Mouse (Mus musculus) neural tube, embryonic 13.5 days (tissue): ENCODE measurements around the gene Zfp385c. TPM values are rescaled to one million over a fixed set of nuclear protein-coding genes. Genes with fewer than 3 reads are reported as not detected.

Source experiments
- ATAC-seq: fragments of 200-750 bp; cut with Nextera tagmentation; 2 replicates; pipeline ENCODE4 v1.8.0; 2017; ENCODE audit warnings: low read depth, mild to moderate bottlenecking, moderate TSS enrichment, moderate library complexity
- H3K27ac ChIP-seq: fragments of 300-500 bp; sonication (generic); replicated peaks from 2 replicates; pipeline ENCODE4 v1.5.1; 2015; ENCODE audit warnings: moderate library complexity, mild to moderate bottlenecking, inconsistent platforms
- H3K27me3 ChIP-seq: fragments of 300-500 bp; sonication (generic); 2 replicates; pipeline ENCODE4 v1.6.1; 2015; ENCODE audit warnings: mild to moderate bottlenecking, inconsistent platforms
- H3K36me3 ChIP-seq: fragments of 300-500 bp; sonication (generic); 2 replicates; pipeline ENCODE4 v1.6.1; 2015; ENCODE audit warnings: mild to moderate bottlenecking, inconsistent platforms
- H3K4me1 ChIP-seq: fragments of 300-500 bp; sonication (generic); replicated peaks from 2 replicates; pipeline ENCODE4 v1.6.1; 2015; ENCODE audit warnings: inconsistent platforms
- H3K4me2 ChIP-seq: fragments of 300-500 bp; sonication (generic); 2 replicates; pipeline ENCODE4 v1.6.1; 2015; ENCODE audit warnings: inconsistent platforms, mild to moderate bottlenecking, moderate library complexity
- H3K4me3 ChIP-seq: fragments of 300-500 bp; sonication (generic); 2 replicates; pipeline ENCODE4 v1.5.1; 2015; ENCODE audit warnings: mild to moderate bottlenecking, inconsistent platforms
- H3K9ac ChIP-seq: fragments of 300-500 bp; sonication (generic); 2 replicates; pipeline ENCODE4 v1.6.1; 2015; ENCODE audit warnings: moderate library complexity, mild to moderate bottlenecking, inconsistent platforms
- H3K9me3 ChIP-seq: fragments of 300-500 bp; sonication (generic); 2 replicates; pipeline ENCODE4 v1.6.1; 2016; ENCODE audit warnings: inconsistent platforms
- WGBS: fragments of 180-500 bp; shearing (Covaris S2); methylation state at CpG from one replicate; pipeline ENCODE4 v1.1.7; 2015; 5-methylcytosine and 5-hydroxymethylcytosine counted together
- polyA plus RNA-seq: library from polyadenylated mRNA; unstranded; fragments of >200 nt; fragmentation: Nextera tagmentation; extraction: Ambion mirVana; gene quantifications from 2 replicates; pipeline ENCODE4 v1.2.1, GENCODE M21; 2015

Zfp385c gene
- polyA plus RNA-seq, 1 experiment from 2014 or later: 0.21 TPM

DNA sequence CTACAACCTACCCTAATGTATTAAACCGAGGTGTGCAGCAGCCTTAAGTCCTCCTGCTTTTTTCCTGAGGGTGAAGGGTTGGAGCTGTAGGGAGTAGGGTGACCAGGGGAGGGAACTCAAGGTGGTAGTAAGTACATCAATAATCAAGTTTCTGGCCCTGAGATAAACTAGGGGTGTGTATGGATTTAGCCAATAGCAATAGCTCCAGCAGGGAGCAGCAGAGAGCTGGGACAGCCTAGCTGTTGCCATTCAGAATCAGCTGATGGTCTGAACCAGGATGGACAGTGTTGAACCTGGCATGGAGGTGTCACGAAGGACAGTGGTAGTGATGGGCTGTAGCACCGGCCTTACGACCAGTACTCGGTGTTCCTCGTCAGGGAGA is 22.3 kb upstream of the Zfp385c start:
- Histone ChIP-seq H3K9me3 (no peaks in the 10 kb centered on the region), H3K4me3 (no peak overlapping the region), H3K36me3 (peaks cover 58% of the 10 kb centered on the region), H3K4me1 (peaks cover 28% of the 10 kb centered on the region), H3K9ac (0 out of 2 replicates have a peak overlapping the region, but pooled peaks have one; percentile 63), H3K27ac (peak overlapping the region; percentile 14; the same call in 1 of the 2 replicates), H3K4me2 (peak overlapping the region; percentile 43; the same call in 1 of the 2 replicates), H3K27me3 (no peaks in the 10 kb centered on the region)
- 47% methylated on average over 6 of the region's 6 CpGs for WGBS
- ATAC-seq: no peak

DNA sequence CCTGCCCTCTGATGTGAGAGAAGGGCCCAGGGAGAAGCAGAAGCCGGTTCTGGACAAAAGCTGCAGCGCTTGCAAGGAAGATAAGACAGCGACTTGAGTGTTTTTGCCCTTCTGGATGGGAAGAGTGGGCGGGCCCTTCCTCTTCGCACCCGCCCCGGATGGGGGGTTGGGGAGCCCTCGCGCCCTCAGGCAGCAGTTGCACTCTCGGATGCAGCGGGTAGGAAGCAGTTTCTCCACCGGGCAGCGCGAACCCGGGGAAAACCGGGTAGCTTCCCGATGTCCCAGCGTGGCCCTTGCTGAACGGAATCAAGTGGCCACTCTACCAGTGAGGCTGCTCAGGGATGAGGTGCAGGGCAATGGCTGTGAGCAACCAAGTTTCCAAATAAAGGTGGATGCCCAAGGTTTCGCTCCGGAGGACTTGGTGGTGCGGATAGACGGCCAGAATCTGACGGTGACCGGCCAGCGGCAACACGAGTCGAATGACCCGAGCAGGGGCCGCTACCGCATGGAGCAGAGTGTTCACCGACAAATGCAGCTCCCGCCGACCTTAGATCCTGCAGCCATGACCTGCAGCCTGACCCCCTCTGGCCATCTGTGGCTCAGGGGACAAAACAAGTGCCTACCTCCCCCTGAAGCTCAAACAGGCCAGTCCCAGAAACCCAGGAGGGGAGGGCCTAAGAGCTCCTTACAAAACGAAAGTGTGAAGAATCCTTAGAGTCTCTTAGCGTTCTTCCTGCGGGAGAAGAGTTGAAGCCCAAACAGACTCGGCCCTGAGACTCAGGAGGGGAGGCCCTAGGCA is 21.7 kb upstream of the Zfp385c start, which contains the start of gene Hspb9:
TSS of gene Hspb9 (plus strand) at position 116 of the 799 bp plus-strand sequence.
- peak within 1 kb of the TSS; percentile 67 for H3K4me2 ChIP-seq
- peaks cover 28% of the 10 kb centered on the region for H3K4me1 ChIP-seq
- 6% methylated on average over 38 of the region's 38 CpGs for WGBS
- no peaks in the 10 kb centered on the region for H3K9me3 ChIP-seq
- H3K9ac ChIP-seq: peak within 1 kb of the TSS; percentile 63
- peak within 1 kb of the TSS; percentile 7 for H3K4me3 ChIP-seq
- H3K27me3 ChIP-seq: no peaks in the 10 kb centered on the region
- peak within 1 kb of the TSS; percentile 14; the same call in 1 of the 2 replicates for H3K27ac ChIP-seq
- no peak for ATAC-seq
- H3K36me3 ChIP-seq: peaks cover 60% of the 10 kb centered on the region

DNA sequence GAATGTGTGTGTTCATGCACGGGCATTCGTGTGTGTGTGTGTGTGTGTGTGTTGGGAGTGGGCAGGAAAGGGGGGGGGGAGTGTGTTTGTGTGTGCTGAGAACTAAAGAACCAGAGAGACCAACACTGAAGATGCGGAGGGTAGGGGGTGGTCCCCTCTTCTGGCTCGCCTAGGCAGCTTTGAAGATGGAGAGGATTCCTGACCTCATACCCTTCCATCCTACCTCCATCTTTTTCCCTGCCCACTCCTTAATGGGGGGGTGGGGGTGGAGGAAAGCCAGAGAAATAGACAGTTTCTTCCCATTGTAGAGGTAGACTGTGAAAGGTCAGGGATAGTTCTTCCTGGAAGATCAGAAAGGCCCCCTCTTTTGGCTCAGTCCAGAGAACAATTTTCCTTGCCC is 20.9 kb upstream of the Zfp385c start:
- Histone ChIP-seq H3K27ac (no peak overlapping the region), H3K4me1 (peaks cover 28% of the 10 kb centered on the region), H3K27me3 (no peaks in the 10 kb centered on the region), H3K9me3 (no peaks in the 10 kb centered on the region), H3K4me3 (no peak overlapping the region), H3K4me2 (no peak overlapping the region), H3K36me3 (peaks cover 60% of the 10 kb centered on the region), H3K9ac (peak overlapping the region; percentile 63; the same call in 1 of the 2 replicates)
- no peak for ATAC-seq
- WGBS: 58% methylated on average over 4 of the region's 4 CpGs

DNA sequence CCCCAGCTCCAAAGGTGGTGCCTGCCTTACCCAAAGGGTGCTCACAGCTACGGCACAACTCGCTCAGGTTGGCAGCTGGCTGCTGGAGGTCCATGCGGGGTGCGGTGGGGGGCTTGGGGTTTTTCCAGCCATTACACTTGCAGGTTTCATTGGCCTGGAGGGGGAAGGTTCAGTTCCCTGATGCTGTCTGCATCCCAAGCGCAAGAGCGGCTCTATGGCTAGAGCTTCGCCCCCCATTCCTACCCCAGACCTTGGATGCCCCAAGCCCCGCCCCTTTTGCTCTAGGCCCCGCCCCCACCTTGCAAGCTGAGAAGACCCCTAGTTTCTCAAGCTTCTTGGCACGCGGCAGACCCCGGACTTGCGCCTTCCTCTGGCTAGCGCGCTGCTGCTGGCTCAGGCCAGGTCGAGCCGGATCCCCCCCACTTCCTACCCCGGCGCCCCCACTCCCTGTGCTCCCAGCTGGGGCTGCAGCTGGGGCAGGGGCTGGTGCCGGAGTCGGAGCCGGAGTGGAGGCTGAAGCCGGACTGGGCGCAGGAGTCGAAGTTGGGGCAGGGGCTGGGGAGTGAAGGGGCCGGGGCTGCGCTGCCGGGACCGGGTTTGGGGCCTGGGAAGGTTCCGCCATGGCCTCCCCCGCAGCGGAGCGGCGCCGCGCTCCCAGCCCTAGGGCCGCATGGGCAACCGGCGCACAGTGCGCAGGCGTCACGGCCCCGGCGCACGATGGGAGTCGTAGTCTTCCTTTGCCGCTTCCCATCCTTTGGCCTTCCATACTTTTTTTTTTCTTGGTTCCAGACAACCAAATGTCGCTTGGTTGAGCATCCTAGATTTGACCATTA is 19.7 kb upstream of the Zfp385c start, which contains the start of gene Kat2a:
TSS of gene Kat2a (minus strand) at position 683 of the 833 bp plus-strand sequence.
- Histone ChIP-seq H3K27me3 (no peaks in the 10 kb centered on the region), H3K9ac (peak within 1 kb of the TSS; percentile 81), H3K27ac (peak within 1 kb of the TSS; percentile 69), H3K4me1 (peaks cover 28% of the 10 kb centered on the region), H3K9me3 (no peaks in the 10 kb centered on the region), H3K36me3 (peaks cover 60% of the 10 kb centered on the region), H3K4me3 (peak within 1 kb of the TSS; percentile 72), H3K4me2 (peak within 1 kb of the TSS; percentile 67)
- WGBS: 2% methylated on average over 43 of the region's 48 CpGs
- peak; percentile 94 for ATAC-seq

DNA sequence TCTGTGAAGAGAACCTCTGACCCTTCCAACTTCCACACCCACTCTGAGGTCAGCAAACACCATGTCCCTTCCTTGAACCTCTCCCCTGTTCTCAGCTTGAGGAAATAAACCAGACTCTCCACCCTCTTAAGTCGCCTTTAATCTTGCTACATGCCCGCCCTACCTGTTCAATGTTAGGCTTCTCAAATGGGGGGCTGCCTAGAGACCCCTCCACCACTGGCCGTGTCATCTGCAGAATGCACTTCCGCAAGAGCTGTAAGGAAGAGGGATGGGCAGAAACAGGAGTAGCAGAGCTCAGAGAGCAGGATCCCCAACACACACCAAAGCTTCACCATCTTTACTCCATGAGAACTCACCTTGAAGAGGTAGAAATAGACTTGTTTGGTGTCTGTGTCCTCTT is 18.7 kb upstream of the Zfp385c start:
- Histone ChIP-seq H3K9ac (peak overlapping the region; percentile 81; the same call in 1 of the 2 replicates), H3K4me1 (peaks cover 28% of the 10 kb centered on the region), H3K4me3 (peak overlapping the region; percentile 72; the same call in 1 of the 2 replicates), H3K27me3 (no peaks in the 10 kb centered on the region), H3K27ac (no peak overlapping the region), H3K9me3 (no peaks in the 10 kb centered on the region), H3K36me3 (peaks cover 60% of the 10 kb centered on the region), H3K4me2 (peak overlapping the region; percentile 67)
- 87% methylated on average over 4 of the region's 4 CpGs for WGBS
- ATAC-seq: no peak

DNA sequence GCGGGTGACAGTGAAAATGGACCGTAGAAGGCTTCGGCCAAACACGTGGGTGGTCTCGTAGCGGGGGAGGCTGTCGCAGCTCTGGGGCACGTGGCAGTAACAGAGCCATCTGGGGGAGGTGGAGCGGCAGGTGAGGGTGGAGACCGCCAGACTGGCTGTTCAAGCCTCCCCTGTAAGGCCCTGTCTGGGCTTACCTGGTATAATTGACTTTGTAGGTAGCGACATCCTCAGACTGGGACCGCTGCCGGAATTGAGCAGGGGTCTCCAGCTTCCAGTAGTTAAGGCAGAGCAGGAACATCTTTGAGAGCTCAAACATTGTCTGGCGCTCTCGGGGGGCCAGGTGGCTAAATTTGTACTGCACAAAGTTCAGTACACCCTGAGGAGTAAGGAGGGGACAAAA is 18.3 kb upstream of the Zfp385c start:
- WGBS: 92% methylated on average over 15 of the region's 15 CpGs
- Histone ChIP-seq H3K27ac (no peak overlapping the region), H3K4me3 (no peak overlapping the region), H3K4me2 (no peak overlapping the region), H3K4me1 (peaks cover 28% of the 10 kb centered on the region), H3K9ac (peak overlapping the region; percentile 81; the same call in 1 of the 2 replicates), H3K27me3 (no peaks in the 10 kb centered on the region), H3K9me3 (no peaks in the 10 kb centered on the region), H3K36me3 (peaks cover 60% of the 10 kb centered on the region)
- ATAC-seq: no peak

DNA sequence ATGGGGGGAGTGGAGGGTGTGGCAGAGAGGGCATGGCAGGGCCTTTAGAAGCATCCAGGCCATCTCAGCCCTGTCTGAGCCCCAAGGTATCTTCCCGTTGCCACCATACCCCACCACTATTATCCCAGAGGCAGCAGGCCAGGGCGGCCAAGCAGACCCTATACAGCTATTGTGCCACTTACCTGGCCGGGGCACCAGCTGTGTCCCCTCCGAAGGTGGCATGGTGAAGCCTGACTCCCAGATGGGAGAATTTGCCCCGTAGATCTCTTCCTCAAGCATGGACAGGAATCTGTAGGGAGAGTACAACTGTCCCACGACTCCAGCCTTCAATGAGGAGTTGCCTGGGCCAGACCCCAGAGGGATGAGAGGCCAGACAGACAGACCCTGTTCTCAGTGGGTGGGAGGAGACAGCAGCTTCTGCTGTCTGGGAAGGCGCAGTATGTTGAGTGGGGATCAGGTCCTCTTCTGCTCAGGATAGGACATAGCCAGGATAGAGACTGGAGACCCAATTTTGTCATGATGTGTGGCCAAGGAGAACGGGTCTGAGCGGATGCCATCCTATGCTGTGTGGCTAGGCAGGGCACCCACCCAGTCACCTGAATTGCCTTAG is 17.1 kb upstream of the Zfp385c start:
- 95% methylated on average over 9 of the region's 9 CpGs for WGBS
- Histone ChIP-seq H3K27me3 (no peaks in the 10 kb centered on the region), H3K9me3 (no peaks in the 10 kb centered on the region), H3K27ac (no peak overlapping the region), H3K36me3 (peaks cover 64% of the 10 kb centered on the region), H3K4me2 (no peak overlapping the region), H3K9ac (0 out of 2 replicates have a peak overlapping the region, but pooled peaks have one; percentile 17), H3K4me3 (no peak overlapping the region), H3K4me1 (peaks cover 27% of the 10 kb centered on the region)
- ATAC-seq: no peak

DNA sequence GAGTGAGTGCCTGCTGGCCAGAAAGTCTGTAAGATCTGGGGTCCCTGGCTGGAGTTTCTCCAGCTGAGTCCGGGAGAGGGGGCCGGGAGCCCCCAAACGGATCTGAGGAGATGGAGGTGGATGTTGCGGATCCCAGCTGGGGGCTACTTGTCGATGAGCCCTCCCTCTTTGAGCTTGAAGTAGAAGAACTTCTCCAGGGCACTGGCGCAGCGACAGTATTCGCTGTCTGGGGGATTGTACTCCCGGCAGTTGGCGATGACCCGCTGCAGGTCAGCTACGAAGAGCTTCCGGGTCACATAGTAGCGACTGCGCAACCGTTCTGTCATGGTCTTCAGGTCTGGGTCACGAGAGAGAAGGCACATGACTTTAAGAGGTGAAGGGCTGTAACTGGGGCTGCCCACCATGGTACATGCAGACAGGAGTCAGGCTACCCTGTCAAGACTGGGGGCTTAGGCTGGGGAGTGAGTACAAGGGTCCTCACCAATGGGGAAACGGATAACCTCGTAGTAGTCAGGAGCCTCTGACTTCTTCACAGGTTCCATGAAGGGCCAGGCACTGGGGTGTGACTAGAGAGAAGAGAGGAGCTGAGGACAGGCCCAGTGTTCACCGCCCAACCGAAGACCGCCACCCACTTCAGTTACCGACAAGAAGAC is 13.0 kb upstream of the Zfp385c start:
- no peak overlapping the region for H3K27ac ChIP-seq
- 94% methylated on average over 23 of the region's 23 CpGs for WGBS
- no peak overlapping the region for H3K9ac ChIP-seq
- H3K27me3 ChIP-seq: peaks cover 15% of the 10 kb centered on the region; the same call in 1 of the 2 replicates
- no peak for ATAC-seq
- no peaks in the 10 kb centered on the region for H3K9me3 ChIP-seq
- H3K4me1 ChIP-seq: peaks cover 12% of the 10 kb centered on the region
- no peak overlapping the region for H3K4me2 ChIP-seq
- H3K4me3 ChIP-seq: no peak overlapping the region
- H3K36me3 ChIP-seq: peaks cover 59% of the 10 kb centered on the region

DNA sequence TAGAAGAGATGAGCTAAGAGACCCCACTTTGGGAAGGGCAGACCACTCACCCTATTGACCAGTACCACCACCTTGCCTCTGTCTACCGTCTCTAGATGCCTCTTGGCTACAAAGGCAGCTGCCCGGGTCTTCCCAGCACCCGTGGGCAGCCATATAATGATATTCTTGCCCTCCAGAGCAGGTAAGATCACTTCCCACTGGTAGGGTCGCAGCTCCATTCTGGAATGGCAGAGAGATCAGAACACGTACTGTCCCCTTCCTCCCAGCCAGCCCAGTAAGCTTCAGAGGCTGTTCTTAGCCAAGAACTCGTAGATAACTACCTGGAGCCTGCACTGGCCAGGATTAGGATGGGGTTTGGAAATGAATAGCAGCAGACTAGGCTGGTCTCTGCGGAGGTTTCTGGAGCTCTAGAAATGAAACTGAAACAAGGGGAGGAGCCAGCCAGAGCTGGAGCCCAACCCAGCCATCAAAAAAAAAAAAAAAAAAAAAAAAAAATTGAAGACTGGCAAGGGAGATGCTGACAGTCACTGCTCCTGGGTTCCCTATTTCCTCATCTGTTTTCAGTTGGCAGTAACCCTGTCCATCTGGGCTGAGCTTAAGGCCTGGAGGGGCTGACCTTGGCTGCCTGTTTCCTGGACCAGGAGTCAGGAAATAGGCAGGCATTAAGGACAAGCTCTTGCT is 11.7 kb upstream of the Zfp385c start, which contains the start of gene Dhx58:
TSS of gene Dhx58 (minus strand) at position 421 of the 681 bp plus-strand sequence.
- Histone ChIP-seq H3K4me1 (peaks cover 12% of the 10 kb centered on the region), H3K27ac (no peak within 1 kb of the TSS), H3K9ac (no peak within 1 kb of the TSS), H3K27me3 (peaks cover 15% of the 10 kb centered on the region; the same call in 1 of the 2 replicates), H3K4me2 (0 out of 2 replicates have a peak within 1 kb of the TSS, but pooled peaks have one; percentile 35), H3K9me3 (no peaks in the 10 kb centered on the region), H3K4me3 (no peak within 1 kb of the TSS), H3K36me3 (peaks cover 47% of the 10 kb centered on the region)
- ATAC-seq: no peak
- WGBS: 77% methylated on average over 7 of the region's 7 CpGs

DNA sequence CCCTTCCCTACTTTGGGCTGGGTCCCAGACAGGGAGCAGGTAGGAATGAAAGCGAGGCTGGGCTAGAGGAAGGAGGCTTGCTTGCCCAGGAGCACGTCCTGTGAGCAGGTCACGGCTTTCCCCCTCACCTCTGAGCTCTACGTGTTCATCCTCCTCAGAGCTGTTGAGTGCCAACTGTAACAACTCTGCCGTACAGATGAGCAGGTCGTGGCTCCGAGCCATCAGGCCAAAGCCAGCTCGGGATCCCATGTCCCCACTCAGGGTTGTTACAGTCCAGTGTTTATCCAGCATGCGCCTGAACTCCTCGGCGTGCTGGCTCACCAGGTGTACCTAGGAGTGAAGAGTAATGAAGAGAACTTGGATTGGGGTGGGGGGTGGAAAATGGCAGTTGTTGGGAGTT is 11.1 kb upstream of the Zfp385c start:
- Histone ChIP-seq H3K4me1 (peaks cover 12% of the 10 kb centered on the region), H3K9ac (no peak overlapping the region), H3K4me3 (no peak overlapping the region), H3K27ac (no peak overlapping the region), H3K36me3 (peaks cover 41% of the 10 kb centered on the region), H3K27me3 (peaks cover 15% of the 10 kb centered on the region; the same call in 1 of the 2 replicates), H3K4me2 (no peak overlapping the region), H3K9me3 (no peaks in the 10 kb centered on the region)
- no peak for ATAC-seq
- 77% methylated on average over 11 of the region's 11 CpGs for WGBS

DNA sequence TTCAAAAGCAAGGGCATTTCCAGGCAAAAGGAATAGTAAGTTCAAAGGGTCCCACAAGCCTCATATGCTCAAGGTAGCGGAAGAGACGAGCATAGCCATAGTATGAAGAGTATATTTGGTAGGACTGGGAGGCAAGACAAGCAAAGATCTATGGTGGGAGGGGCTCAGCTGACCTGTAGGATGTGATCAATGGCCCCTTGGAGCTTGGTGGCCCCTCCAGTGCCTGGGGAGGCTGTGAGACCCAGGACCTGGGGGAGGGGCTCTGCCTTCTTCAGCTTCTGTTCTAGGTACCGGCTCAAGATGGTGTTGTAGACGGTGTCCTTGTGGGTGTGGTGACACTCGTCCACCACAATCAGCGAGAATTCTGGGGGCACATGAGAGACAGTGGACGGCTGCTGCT is 10.7 kb upstream of the Zfp385c start:
- peaks cover 36% of the 10 kb centered on the region for H3K36me3 ChIP-seq
- 44% methylated on average over 7 of the region's 7 CpGs for WGBS
- H3K4me2 ChIP-seq: peak overlapping the region; percentile 35
- no peak overlapping the region for H3K4me3 ChIP-seq
- H3K27me3 ChIP-seq: peaks cover 15% of the 10 kb centered on the region; the same call in 1 of the 2 replicates
- no peaks in the 10 kb centered on the region for H3K9me3 ChIP-seq
- no peak overlapping the region for H3K9ac ChIP-seq
- peaks cover 12% of the 10 kb centered on the region for H3K4me1 ChIP-seq
- no peak for ATAC-seq
- H3K27ac ChIP-seq: no peak overlapping the region
